Mouse (Mus musculus) gastrocnemius, postnatal 4 days (tissue): ENCODE data around the gene Med14. TPM values are rescaled to one million over a fixed set of nuclear protein-coding genes. Genes with fewer than 3 reads are reported as not detected.

Experiments used
- DNase-seq, 2 experiments: peaks; one replicate each; pipeline ENCODE4 v3.0.0; 2021 to 2022; ENCODE audit warnings: low spot score in 2 of 2, mixed read lengths in 2 of 2
- total RNA-seq, 2 experiments: library from RNA; stranded (reverse); gene quantifications; 2 replicates each; pipeline ENCODE4 v1.2.3; 2021

The Med14 gene
- total RNA-seq, 2 experiments from 2014 or later, result 34.6 to 37.7 TPM

DNA sequence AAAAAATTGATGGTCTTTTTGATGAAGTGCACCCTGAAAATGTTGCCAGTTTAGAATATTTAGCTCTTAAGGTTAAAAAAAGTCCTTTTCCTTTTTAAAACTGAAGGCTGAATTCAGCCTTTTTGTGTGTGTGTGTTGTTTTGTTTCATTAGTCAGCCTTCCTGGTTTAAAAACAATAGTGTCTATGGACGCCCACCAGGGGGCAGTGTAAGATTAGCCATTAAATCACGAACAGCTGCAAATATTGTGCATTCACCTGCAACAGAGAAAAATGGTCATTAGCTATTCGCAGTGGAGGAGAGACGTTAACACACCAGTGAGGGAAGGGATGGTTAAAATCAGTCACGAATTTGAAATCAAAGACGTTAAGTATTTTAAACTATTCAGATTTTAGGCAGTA lies 84.5 kb downstream of the Med14 start:
- DNase-seq, result peak; percentile 32 to 58

DNA sequence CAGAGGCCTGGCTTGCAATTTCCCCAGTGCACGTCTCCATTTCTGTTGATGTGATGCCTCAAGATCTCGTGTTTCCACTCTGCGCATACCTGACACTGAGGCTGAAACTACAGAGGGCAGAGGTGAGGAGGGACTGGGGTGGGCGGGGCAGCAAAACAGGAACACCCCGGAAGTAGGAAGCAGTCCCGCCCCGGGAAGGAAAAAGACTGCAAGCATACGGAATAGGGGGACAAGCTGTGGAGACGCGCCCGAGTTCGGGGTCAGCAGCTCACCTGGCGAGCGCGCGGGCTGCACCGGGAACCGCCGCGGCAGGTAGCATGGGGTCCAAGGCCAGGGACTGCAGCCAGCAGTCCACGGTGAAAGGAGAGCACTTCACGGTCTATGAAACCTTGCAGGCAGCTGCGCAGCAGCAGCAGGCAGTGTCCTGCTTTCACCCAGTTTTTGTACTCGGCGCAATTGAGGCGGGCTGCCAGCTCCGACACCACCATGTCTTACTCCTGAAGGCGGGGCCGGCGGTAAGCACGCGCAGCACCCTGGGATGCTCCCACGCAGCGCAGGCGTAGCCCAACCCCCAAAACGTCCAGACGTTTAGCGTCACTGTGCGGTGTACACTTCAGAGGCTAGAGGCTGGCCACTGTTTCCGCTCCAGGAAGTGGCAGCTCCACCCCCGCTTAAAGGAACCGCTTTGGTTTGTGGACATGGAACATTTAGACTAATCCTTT lies 88.7 kb downstream of the Med14 start, which contains the start of gene 1810030O07Rik:
Gene 1810030O07Rik (minus strand): TSS at position 615 of the 722 bp plus-strand sequence.
- peak; percentile 64 to 87 for DNase-seq

DNA sequence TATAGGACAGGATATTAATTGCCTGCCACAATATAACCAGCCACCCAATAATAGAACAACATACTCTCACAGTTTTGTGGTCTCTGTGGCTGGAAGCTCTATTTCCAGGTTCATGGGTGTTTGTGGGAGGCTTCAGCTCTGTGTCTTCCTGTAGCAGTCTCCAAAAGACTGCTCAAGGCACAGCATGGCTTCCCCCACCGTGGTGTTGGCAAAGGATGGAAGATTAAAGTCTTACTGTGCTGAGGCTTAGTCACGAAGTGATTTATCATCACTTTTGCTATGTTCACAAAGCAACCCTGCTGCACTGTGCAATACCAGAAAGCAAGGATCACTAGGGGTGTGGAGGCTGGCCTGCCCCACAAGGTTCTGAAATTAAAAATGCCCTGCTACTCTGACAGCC lies 108.0 kb downstream of the Med14 start:
- no peak for DNase-seq

DNA sequence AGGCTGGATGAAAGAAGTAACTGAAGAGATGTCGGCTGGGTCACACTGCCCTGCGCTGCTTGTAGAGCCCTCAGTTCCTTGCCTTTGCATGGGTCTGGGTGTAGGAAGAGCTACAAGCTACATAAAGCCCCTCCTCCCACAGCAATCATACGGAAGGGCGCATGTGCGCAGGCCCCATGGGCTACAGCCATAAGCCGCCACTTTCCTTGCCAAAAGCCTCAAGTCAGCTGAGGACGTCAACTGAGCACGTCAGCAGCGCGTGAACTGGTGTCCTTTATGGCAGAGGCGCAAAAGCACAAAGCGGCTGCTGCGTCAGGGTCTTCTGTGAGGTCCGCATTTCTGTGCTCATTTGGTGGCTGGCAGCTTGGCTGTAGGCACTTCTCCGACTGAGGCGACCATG lies 110.0 kb downstream of the Med14 start:
- no peak for DNase-seq

DNA sequence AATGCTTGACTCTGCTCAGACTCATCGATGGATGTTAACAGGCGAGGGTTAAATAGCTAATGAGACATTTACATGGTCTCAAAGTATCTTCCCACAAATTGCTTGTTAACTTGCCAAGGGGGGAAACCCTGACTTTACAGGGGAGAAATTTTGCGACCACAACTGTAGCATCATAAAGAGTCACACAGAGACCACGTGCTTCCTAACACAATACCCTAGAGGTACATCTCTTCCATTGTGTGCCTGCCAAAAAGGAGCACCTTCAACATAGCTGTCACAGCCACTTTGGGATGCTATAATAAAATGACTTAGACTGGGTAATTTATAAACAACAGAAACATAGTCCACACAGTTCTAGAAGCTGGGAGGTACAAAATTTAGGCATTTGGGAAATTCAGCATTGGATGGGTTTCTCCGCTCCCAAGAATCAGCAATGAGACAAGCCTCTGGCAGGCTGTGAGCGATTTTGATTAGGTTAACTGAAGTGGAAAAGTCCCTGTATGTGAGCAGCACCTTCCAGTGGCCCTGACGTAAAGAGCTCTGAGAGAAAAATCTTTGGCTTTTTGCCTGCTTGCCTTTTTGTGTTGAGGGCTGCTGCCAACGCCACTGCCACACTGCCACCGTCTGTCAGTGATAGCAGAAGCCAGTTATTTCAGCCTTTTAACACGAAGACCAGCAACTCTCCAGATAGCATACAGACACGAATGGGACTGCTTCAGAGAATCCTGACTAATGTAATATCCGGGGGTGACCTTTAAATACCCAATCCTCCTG lies 116.2 kb downstream of the Med14 start:
- DNase-seq, result no peak

DNA sequence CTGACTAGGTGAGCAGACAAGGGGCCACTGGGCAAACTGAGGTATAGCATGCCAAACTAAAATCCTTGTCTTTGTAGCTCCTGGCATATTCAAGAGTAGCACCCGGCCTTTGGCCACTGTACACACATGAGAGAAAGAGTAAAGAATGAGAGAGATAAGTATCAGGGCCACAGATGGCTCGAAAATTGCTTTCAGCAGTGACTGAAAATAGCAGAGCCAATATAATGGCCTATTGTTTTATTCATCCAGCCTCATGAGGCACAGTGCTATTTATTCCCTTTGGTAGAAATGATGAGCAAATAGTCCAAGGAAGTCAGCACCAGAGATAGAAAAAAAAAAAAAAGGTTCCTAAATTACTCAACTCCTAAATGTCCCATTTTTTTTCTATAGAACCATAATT lies 116.9 kb downstream of the Med14 start:
- DNase-seq, result no peak

Other genes with a start within 250 kb of the Med14 start
- gene Atp6ap2, start 174.3 kb downstream of the Med14 start, total RNA-seq, result 10 to 100 TPM; 20.8 to 21.4 TPM
- gene 1810030O07Rik, start 88.4 kb downstream of the Med14 start, total RNA-seq, result 10 to 100 TPM in 1 of 2 experiments, 1 to 10 TPM in 1; 9.6 to 13.7 TPM